ENCODE assay signal across 7 mouse cellular contexts in the genomic region with DNA sequence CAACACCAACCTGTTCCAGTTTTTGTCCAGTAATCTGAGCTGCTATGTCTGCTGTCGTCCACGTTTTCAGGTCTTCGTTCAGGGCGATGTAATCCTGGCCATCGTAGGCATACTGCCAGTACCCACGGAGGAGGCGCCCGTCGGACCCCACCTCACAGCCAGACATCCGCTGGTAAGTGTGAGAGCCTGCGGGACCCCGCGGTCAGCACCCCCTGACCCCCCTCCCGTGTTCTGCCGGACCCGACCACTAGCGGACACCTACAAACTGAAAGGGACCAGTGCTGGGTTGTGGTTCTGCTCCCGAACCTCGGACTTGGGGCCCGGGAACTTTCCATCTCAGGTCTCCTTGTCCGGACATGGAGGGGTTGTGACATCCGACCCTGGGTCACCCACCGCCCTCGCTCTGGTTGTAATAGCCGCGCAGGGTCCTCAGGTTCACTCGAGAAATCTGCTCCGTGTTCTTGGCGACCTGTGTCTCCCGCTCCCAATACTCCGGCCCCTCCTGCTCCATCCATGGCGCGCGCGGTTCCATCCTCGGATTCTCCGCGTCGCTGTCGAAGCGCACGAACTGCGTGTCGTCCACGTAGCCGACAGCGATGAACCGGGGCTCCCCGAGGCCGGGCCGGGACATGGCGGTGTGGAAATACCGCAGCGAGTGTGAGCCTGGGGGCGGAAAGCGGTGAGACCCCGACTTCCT. TPM values are rescaled to one million over a fixed set of nuclear protein-coding genes. Genes with fewer than 3 reads are reported as not detected.
A peak's percentile ranks its signal among the peaks of the same experiment; 100 is the strongest.
DNase-seq lines count a peak whose midpoint lies in the region; ATAC-seq and TF ChIP-seq lines count a peak whose summit lies in the region.

No protein-coding gene starts in this region.

- H3K4me2 ChIP-seq in lung, postnatal 0 days (replicated peaks; ENCODE audit: low read depth, low read length), result peak overlapping the region; percentile 82
- peak overlapping the region; percentile 62 for H3K4me2 ChIP-seq in limb, embryonic 13.5 days (replicated peaks)
- H3K4me2 ChIP-seq in stomach, embryonic 14.5 days (replicated peaks; ENCODE audit: low read depth, low read length), result peak overlapping the region; percentile 59

- TF ChIP-seq CTCF in lung, postnatal 0 days (IDR thresholded peaks at IDR 0.05), result no peak

- H3K9ac ChIP-seq in lung, postnatal 0 days (replicated peaks; ENCODE audit: low read depth), result 0 out of 2 replicates have a peak overlapping the region, but pooled peaks have one; percentile 16
- peak overlapping the region; percentile 39 for H3K9ac ChIP-seq in limb, embryonic 13.5 days
- 0 out of 2 replicates have a peak overlapping the region, but pooled peaks have one; percentile 25 for H3K9ac ChIP-seq in stomach, embryonic 14.5 days (replicated peaks; ENCODE audit: low read depth, low read length)

- no peaks in the 10 kb centered on the region for H3K9me3 ChIP-seq in lung, postnatal 0 days (ENCODE audit: low read length)
- no peaks in the 10 kb centered on the region for H3K9me3 ChIP-seq in forebrain, embryonic 10.5 days
- H3K9me3 ChIP-seq in limb, embryonic 13.5 days, result no peaks in the 10 kb centered on the region
- no peaks in the 10 kb centered on the region for H3K9me3 ChIP-seq in stomach, embryonic 14.5 days (ENCODE audit: control insufficient read depth, low read depth, low read length)

- no peak overlapping the region for H3K27ac ChIP-seq in lung, postnatal 0 days (ENCODE audit: low read length)
- peak overlapping the region; percentile 48; the same call in 1 of the 2 replicates for H3K27ac ChIP-seq in forebrain, embryonic 10.5 days
- no peak overlapping the region for H3K27ac ChIP-seq in limb, embryonic 13.5 days
- no peak overlapping the region for H3K27ac ChIP-seq in stomach, embryonic 14.5 days (ENCODE audit: low read length)

- no peaks in the 10 kb centered on the region for H3K27me3 ChIP-seq in lung, postnatal 0 days (replicated peaks; ENCODE audit: insufficient read depth, low read length)
- peaks cover 52% of the 10 kb centered on the region for H3K27me3 ChIP-seq in forebrain, embryonic 10.5 days (ENCODE audit: poor library complexity, severe bottlenecking)
- peaks cover 78% of the 10 kb centered on the region for H3K27me3 ChIP-seq in limb, embryonic 13.5 days
- peaks cover 17% of the 10 kb centered on the region for H3K27me3 ChIP-seq in stomach, embryonic 14.5 days (ENCODE audit: control insufficient read depth, insufficient read depth, low read length)

- no peaks in the 10 kb centered on the region for H3K36me3 ChIP-seq in lung, postnatal 0 days (ENCODE audit: insufficient read depth, low read length)
- H3K36me3 ChIP-seq in forebrain, embryonic 10.5 days (replicated peaks), result no peaks in the 10 kb centered on the region
- no peaks in the 10 kb centered on the region for H3K36me3 ChIP-seq in limb, embryonic 13.5 days
- H3K36me3 ChIP-seq in stomach, embryonic 14.5 days (ENCODE audit: control insufficient read depth, insufficient read depth, low read length), result no peaks in the 10 kb centered on the region

- no peak for DNase-seq in lung, postnatal 0 days (ENCODE audit: low spot score)
- DNase-seq in lung, postnatal 14 days, result no peak
- DNase-seq in forebrain, embryonic 10.5 days (ENCODE audit: extremely low spot score, low spot score), result no peak
- DNase-seq in embryo, embryonic 10.5 days (ENCODE audit: low spot score), result no peak
- DNase-seq in embryo, embryonic 11 days, result no peak

- peaks cover 9% of the 10 kb centered on the region; the same call in 1 of the 2 replicates for H3K4me1 ChIP-seq in lung, postnatal 0 days (ENCODE audit: insufficient read depth, low read depth, low read length)
- peaks cover 35% of the 10 kb centered on the region for H3K4me1 ChIP-seq in forebrain, embryonic 10.5 days
- peaks cover 25% of the 10 kb centered on the region for H3K4me1 ChIP-seq in limb, embryonic 13.5 days
- peaks cover 4% of the 10 kb centered on the region; the same call in 1 of the 2 replicates for H3K4me1 ChIP-seq in stomach, embryonic 14.5 days (ENCODE audit: control insufficient read depth, insufficient read depth, low read length)

- H3K4me3 ChIP-seq in lung, postnatal 0 days (ENCODE audit: low read depth, low read length), result peak overlapping the region; percentile 42
- H3K4me3 ChIP-seq in forebrain, embryonic 10.5 days, result peak overlapping the region; percentile 53
- peak overlapping the region; percentile 37 for H3K4me3 ChIP-seq in limb, embryonic 13.5 days
- H3K4me3 ChIP-seq in stomach, embryonic 14.5 days (ENCODE audit: low read depth, low read length), result peak overlapping the region; percentile 29

- no peak for TF ChIP-seq EP300 in lung, postnatal 0 days (IDR thresholded peaks at IDR 0.05)

- ATAC-seq in lung, postnatal 0 days, result no peak
- no peak for ATAC-seq in limb, embryonic 13.5 days (ENCODE audit: low FRiP score, low read depth)
- no peak for ATAC-seq in stomach, embryonic 14.5 days (ENCODE audit: insufficient number of reproducible peaks, insufficient read depth, low FRiP score, low read depth)

- WGBS in lung, postnatal 0 days, result 2% methylated on average over 57 of the region's 57 CpGs
- 2% methylated on average over 57 of the region's 57 CpGs for WGBS in forebrain, embryonic 10.5 days
- WGBS in limb, embryonic 13.5 days, result 2% methylated on average over 56 of the region's 57 CpGs
- 2% methylated on average over 57 of the region's 57 CpGs for WGBS in stomach, embryonic 14.5 days

RNA-seq across cellular contexts. Expression of gene H2-K1, which starts 22.1 kb away (rescaled TPM):
- polyA plus RNA-seq in lung, postnatal 0 days (2015; fragmentation: Nextera tagmentation; extraction: Ambion mirVana), result 213 and 222 TPM in 2 replicates
- 51.2 and 51.8 TPM in 2 replicates for polyA plus RNA-seq in forebrain, embryonic 10.5 days (2016; fragmentation: Nextera tagmentation; extraction: Ambion mirVana)
- polyA plus RNA-seq in limb, embryonic 13.5 days (2015; fragmentation: Nextera tagmentation; extraction: Ambion mirVana), result 7.3 and 12.2 TPM in 2 replicates
- 38.3 and 38.8 TPM in 2 replicates for polyA plus RNA-seq in stomach, embryonic 14.5 days (2014; fragmentation: Nextera tagmentation; extraction: Ambion mirVana)

RNA-seq across cellular contexts. Expression of gene Rps18, which starts 22.2 kb away (rescaled TPM):
- polyA plus RNA-seq in lung, postnatal 0 days (2015; fragmentation: Nextera tagmentation; extraction: Ambion mirVana), result 1,282 and 1,435 TPM in 2 replicates
- polyA plus RNA-seq in forebrain, embryonic 10.5 days (2016; fragmentation: Nextera tagmentation; extraction: Ambion mirVana), result 1,596 and 1,663 TPM in 2 replicates
- polyA plus RNA-seq in limb, embryonic 13.5 days (2015; fragmentation: Nextera tagmentation; extraction: Ambion mirVana), result 1,649 and 1,723 TPM in 2 replicates
- 2,047 and 2,164 TPM in 2 replicates for polyA plus RNA-seq in stomach, embryonic 14.5 days (2014; fragmentation: Nextera tagmentation; extraction: Ambion mirVana)

RNA-seq across cellular contexts. Expression of gene Vps52, which starts 22.4 kb away (rescaled TPM):
- 28.5 and 31.1 TPM in 2 replicates for polyA plus RNA-seq in lung, postnatal 0 days (2015; fragmentation: Nextera tagmentation; extraction: Ambion mirVana)
- 49.4 and 51.3 TPM in 2 replicates for polyA plus RNA-seq in forebrain, embryonic 10.5 days (2016; fragmentation: Nextera tagmentation; extraction: Ambion mirVana)
- 46.8 and 49.4 TPM in 2 replicates for polyA plus RNA-seq in limb, embryonic 13.5 days (2015; fragmentation: Nextera tagmentation; extraction: Ambion mirVana)
- 31.5 and 34.8 TPM in 2 replicates for polyA plus RNA-seq in stomach, embryonic 14.5 days (2014; fragmentation: Nextera tagmentation; extraction: Ambion mirVana)

RNA-seq across cellular contexts. Expression of gene B3galt4, which starts 26.7 kb away (rescaled TPM):
- polyA plus RNA-seq in lung, postnatal 0 days (2015; fragmentation: Nextera tagmentation; extraction: Ambion mirVana), result 9.3 and 12.0 TPM in 2 replicates
- 3.3 and 3.7 TPM in 2 replicates for polyA plus RNA-seq in forebrain, embryonic 10.5 days (2016; fragmentation: Nextera tagmentation; extraction: Ambion mirVana)
- 8.0 and 9.2 TPM in 2 replicates for polyA plus RNA-seq in limb, embryonic 13.5 days (2015; fragmentation: Nextera tagmentation; extraction: Ambion mirVana)
- polyA plus RNA-seq in stomach, embryonic 14.5 days (2014; fragmentation: Nextera tagmentation; extraction: Ambion mirVana), result 2.8 and 2.9 TPM in 2 replicates

RNA-seq across cellular contexts. Expression of gene Wdr46, which starts 37.5 kb away (rescaled TPM):
- 8.8 TPM in 2 replicates for polyA plus RNA-seq in lung, postnatal 0 days (2015; fragmentation: Nextera tagmentation; extraction: Ambion mirVana)
- 56.1 and 59.6 TPM in 2 replicates for polyA plus RNA-seq in forebrain, embryonic 10.5 days (2016; fragmentation: Nextera tagmentation; extraction: Ambion mirVana)
- 35.4 and 37.0 TPM in 2 replicates for polyA plus RNA-seq in limb, embryonic 13.5 days (2015; fragmentation: Nextera tagmentation; extraction: Ambion mirVana)
- polyA plus RNA-seq in stomach, embryonic 14.5 days (2014; fragmentation: Nextera tagmentation; extraction: Ambion mirVana), result 19.0 and 23.0 TPM in 2 replicates
